Mouse (Mus musculus) adrenal gland, postnatal 4 days (tissue): Measurements from ENCODE around the gene Pwp1. TPM values are rescaled to one million over a fixed set of nuclear protein-coding genes. Genes with fewer than 3 reads are reported as not detected.
"Not testable (repeated sequence)": the region's sequence is repeated elsewhere in the genome, so short reads cannot be mapped to it uniquely, and the experiment has no call there.

Source experiments
- DNase-seq, 2 experiments: peaks; one replicate each; pipeline ENCODE4 v3.0.0; 2021 to 2022; ENCODE audit warnings: low spot score in 2 of 2, mixed read lengths in 2 of 2
- long read RNA-seq, 2 experiments: library from polyadenylated mRNA; stranded (forward); transcript quantifications; one replicate each; pipeline ENCODE4 v2.0.0; 2021
- total RNA-seq, 2 experiments: library from RNA; stranded (reverse); gene quantifications; 2 replicates each; pipeline ENCODE4 v1.2.3; 2021

Pwp1 gene
- 10 to 100 TPM; 23.6 to 28.0 TPM for total RNA-seq
- long read RNA-seq, experiment 1, transcript Pwp1-201 (15 exons, 2,572 nt): major isoform, 13 of 17 reads
- long read RNA-seq, experiment 1, partial matches to known transcripts: 2 of 17 reads
- long read RNA-seq, experiment 1, other reads (novel, unspliced or antisense): 2 of 17 reads
- long read RNA-seq, experiment 2, transcript Pwp1-201 (15 exons, 2,572 nt): major isoform, 60 of 66 reads
- long read RNA-seq, experiment 2, partial matches to known transcripts: 1 of 66 reads
- long read RNA-seq, experiment 2, other reads (novel, unspliced or antisense): 5 of 66 reads

DNA sequence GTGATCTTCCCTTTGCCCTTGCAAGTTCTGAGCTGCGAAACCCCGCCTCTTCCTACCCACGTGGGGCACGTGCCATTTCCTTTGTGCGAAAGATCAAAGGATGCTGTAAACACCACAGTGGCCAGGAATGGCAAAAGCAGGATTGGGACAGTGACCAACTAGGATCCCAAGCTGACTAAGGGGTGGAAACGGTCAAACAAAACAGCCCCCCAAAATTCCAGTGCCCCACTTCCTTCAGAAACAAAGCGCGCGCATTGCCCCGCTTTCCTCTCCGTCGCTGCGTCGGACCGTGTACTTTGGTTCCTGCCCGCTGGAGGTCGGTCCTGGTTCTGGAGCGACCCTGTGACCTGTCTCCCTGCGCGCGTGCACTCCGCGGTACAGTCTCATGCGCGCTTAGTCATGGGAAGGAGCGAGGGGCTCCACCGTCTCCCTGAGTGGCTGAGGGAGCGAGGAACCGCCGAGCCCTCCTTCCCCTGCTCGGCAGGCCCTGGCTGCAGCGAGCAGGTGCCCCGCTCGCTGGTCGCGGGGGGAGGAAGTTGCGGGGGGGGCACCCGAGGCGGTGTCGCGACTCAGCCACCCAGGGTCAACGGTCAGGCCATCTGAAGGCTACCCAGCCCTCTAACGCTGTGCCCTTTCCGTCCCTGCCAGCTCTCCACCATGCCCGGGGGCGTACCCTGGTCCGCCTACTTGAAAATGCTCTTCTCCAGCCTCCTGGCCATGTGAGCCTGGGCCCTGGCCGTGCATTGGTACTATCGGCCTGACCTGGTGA, at the start of gene Pwp1:
Gene Pwp1 (plus strand): TSS at position 410 of the 769 bp plus-strand sequence.
- DNase-seq: peak in 1 of 2 experiments; percentile 5

- DNase-seq: not testable (repeated sequence)
Observed at GRCm38 (mm10) chr10:85822143-85822696, 7.1 kb upstream of the Pwp1 start.

DNA sequence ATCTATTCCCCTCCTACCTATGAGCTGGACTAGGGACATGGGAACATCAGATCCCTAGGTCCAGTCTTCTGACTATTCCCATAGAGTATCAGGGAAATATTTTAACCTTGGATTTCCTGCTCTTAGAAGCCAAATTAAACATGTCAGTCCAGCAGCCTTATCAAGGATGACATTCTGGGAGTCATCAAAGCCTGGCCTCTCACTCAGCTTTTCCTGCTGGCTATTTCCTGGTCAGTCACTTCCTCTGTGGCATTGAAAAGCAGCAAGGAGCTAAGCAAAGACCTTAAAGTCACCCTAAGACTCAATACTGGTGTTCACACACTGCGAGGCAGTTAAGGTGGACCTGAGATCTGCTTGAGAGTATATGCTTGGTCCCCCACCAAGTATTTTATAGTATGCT, 5.5 kb upstream of the Pwp1 start:
- not testable (repeated sequence) for DNase-seq

DNA sequence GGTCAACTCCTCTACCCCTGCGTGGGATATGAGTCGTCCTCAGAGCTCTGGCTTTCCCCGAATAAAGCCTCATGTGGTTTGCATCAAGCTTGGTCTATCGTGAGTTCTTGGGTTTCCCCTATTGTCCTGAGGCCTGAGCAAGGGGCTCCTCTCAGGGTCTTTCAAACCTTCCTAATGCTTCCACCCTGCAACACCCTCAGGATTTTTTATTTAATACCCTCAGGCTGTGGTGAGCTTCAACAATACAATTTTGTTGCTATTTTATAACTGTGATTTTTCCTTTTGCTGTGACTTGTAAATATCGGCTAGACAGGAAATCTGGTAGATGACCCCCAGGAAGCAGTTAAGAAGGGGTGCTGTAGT, 591 bp upstream of the Pwp1 start:
- DNase-seq: not testable (repeated sequence)

- no peak for DNase-seq
Observed at GRCm38 (mm10) chr10:85846105-85846862, 17.0 kb downstream of the Pwp1 start.

- peak; percentile 83 to 86 for DNase-seq
Observed at GRCm38 (mm10) chr10:85871698-85872478, 42.6 kb downstream of the Pwp1 start.

GRCm38 (mm10) chr10:85872479-85872773, 43.1 kb downstream of the Pwp1 start:
- no peak for DNase-seq

DNA sequence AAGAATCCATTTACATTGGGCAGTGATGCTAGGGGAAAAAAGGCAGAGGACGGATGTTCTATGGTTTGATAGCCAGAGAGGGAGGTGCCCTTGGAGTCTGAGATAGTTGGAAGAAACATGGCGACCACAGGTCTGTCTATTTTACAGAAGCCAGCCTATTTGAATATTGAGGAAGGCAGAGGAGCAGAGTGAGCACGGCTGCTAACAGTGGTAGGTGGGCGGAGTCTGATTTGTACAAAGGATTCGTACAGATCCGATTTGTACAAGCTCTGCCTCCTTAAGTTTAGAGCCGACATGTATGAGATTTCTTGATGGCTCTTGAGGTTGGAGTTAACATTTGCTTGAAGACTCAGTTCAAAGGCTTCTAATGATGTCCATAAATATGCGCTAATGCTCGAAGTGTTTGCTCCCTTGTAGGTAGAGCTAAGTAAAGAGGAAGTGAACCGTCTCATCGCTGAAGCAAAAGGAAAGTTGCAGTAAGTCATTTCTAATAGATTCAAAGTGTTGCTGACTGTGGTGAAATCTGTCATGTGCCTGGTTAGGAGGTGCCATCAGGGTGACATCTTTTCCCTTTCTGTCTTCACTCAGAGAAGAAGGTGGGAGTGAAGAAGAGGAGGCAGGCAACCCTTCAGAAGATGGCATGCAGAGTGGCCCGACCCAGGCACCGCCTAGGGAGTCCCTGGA, 44.7 kb downstream of the Pwp1 start:
- DNase-seq: no peak

GRCm38 (mm10) chr10:85875812-85876211, 46.5 kb downstream of the Pwp1 start:
- DNase-seq: no peak

- DNase-seq: no peak
Observed at GRCm38 (mm10) chr10:85879886-85880486, 50.7 kb downstream of the Pwp1 start.

DNA sequence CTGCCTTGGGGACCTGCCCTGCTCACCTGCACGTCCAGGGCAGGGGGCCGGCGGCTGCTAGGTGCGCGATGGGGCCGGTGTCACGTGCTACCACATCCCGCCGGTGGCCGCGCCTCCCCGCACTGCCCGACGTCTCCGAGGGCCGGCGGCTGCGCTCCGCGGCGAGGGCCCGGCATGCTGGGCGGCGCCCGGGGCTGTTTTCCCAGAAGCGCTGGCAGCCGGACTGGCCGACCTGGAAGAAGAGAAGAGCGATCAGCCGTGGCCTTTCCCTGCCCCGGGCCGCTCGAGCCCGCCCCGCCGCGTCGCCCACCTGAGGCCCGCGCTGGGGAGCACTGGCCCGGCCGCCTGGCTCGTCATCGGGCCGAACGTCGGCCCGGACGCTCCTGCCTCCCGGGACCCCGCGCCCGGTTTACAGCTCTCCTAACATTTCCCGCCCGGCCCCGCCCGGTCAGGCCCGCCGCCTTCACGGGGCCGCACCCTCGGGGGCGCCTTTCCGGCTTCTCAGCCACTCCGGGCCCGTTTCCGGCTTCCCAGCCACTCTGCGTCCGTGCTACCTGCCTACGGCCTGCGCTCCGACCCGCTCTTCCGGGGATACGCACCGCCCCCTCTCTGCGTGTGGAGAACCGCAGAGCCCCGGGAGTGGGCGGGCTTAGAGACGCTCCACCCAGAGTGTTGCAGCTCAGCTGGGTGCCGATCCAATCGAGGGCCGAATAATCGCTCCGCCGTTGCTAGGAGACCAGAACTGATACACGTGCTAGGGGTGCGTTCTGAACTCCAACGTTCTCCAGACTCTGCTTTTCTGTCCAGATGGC, 87.4 kb downstream of the Pwp1 start, which contains the start of gene Prdm4:
Gene Prdm4 (minus strand): TSS at position 645 of the 812 bp plus-strand sequence.
- peak; percentile 88 to 90 for DNase-seq

GRCm38 (mm10) chr10:85927676-85928445, 98.6 kb downstream of the Pwp1 start, which contains the start of gene Ascl4:
TSS of gene Ascl4 (plus strand) at chr10:85927681.
- DNase-seq: no peak

GRCm38 (mm10) chr10:85928499-85929207, 99.4 kb downstream of the Pwp1 start:
- DNase-seq: peak; percentile 15 to 37

- no peak for DNase-seq
Observed at GRCm38 (mm10) chr10:85929208-85929591, 99.9 kb downstream of the Pwp1 start.

DNA sequence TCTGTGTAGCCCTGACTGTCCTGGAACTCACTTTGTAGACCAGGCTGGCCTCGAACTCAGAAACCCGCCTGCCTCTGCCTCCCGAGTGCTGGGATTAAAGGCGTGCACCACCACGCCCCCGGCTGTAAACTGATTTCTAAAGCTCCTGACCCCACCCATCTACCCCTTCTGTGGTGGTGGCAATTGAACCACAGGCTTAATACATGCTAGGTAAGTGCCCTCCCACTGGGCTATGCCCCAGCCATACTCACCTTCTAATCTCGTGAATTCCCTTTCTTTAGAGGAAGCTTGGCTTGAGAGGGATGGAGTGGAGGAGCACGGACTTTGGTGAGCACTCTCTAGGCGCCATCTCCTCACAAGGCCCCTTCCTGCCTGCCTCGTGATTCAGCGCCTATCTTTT, 100.7 kb downstream of the Pwp1 start:
- DNase-seq: no peak

DNA sequence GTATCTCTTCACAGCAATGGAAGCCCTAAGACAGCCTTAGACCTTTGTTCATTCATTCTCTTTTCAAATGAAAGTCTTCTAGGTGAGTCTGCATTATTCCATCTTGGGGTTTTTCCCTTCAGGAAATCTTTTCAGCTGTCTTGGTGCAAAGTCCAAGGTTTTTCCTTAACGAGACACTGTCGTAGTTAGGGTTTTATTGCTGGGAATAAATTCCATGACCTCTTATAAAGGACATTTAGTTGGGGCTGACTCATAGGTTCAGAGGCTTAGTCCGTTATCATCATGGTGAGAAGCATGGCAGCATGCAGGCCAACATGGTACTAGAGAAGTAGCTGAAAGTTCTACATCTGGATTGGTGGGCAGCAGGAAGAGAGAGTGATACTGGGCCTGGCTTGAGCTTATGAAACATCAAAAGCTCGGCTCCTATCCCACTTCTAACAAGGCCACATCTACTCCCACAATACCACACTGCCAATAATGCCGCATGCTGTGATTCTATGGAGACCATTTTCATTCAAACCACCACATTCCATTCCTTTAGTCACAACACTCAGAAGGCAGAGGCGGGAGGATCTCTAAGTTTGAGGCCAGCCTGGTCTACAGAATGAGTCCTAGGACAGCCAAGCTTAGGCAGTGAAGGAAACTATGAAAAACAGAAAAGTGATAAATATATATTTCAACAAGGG, 107.1 kb downstream of the Pwp1 start:
- no peak for DNase-seq
